Mouse (Mus musculus) right cerebral cortex, postnatal 4 days (tissue): ENCODE results near the gene Xpr1.

Experiments
- DNase-seq: peaks from one replicate; pipeline ENCODE4 v3.0.0-alpha.2; 2022

Gene Xpr1

DNA sequence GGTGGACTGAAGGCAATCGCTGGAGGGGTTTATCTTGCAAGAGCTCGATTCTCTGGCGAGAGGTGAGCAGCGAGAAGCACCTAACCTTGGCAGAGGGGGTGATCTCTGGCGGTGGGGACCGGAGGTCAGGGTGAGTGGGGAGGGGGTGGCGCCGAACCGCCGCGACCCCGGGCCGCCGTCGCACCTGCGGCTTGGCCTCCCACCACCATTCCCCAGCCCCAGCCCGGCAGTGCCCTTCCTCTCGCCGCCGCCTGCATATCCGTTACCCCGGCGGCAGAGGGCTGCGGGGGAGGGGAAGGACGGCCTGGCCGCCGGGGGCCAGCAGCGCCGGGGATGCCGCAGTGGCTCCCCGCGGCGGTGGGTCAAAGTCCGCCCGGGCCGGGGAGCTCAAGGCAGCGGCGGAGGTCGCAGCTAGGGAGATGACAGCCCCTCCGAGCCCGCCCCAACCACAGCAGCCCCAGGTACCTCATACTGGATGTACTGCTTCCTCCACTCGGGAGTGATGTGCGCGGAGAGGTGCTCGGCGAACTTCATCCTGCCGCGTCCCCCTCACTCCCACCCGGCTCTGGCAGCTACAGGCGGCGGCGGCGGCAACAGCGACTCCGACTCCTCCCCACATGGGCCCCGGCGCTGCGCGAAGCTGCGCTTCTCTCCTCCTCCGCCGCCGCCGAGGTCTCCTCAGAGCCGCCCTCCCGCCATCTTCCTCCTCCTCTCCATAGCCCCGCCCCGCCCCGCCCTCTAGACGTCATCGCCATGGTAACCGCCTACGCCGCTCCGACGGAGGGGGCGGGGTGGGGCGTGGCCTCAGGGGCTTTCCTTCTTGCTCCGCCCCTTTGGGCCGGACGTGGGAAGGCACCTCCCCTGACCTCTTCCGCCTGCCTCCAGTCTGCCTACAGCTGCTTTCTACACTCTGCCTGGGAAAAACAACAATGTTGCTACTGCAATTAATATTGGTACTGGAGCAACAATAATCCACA is at the start of gene Xpr1:
Xpr1 (minus strand) TSS at position 715 of the 977 bp plus-strand sequence.
- DNase-seq = peak; percentile 97

DNA sequence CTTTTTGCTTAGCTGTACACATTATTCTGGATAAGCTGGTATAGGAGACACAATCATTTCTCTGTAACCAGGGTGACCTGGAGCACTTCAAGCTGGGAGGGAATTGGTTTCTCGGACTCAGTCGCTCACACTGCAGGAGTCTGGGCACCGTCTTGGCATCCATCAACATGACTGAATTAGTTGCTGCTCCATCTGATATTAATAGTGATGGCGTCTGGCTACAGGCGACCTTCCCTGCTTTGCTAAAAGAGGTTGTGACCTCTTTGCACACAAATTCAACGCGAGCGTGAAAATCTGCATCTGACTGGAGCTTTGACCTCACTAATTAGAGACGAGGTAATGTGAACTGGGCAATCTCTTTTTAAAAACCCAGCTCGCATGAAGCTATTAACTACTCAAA is 46.2 kb upstream of the Xpr1 start:
- no peak for DNase-seq

DNA sequence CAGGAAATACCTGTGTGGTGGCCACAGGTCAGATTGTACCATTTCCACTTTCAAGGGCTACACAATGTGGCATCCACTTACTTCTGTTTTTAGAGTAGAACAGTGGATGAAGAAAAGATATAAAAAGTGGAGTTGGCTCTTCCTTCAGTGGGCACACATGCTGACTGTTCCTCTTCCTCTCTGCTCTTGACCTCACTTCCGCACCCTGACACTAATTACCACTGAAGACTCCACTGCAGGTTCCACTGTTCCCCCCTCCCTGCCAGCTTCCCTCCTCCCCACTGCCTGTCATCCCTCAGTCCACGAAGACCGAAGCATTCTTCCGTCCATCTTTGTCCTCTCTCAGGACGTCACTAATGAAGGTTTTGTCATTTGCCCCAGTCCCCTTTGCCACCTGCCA is 45.4 kb upstream of the Xpr1 start:
- no peak for DNase-seq

DNA sequence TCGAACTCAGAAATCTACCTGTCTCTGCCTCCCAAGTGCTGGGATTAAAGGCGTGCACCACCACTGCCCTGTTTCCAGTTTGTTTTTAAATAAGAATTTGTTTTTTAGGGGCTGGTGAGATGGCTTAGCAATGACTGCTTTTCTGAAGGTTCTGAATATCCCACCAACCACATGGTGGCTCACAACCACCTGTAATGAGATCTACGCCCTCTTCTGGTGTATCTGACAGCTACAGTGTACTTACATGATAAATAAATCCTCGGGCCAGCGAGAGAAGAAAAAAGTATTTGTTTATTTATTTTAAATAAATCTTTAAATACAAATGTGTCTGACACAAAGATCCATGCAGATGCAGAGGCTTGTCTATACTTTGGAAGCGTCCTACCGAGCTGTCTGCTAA is 40.3 kb upstream of the Xpr1 start:
- DNase-seq = no peak

DNA sequence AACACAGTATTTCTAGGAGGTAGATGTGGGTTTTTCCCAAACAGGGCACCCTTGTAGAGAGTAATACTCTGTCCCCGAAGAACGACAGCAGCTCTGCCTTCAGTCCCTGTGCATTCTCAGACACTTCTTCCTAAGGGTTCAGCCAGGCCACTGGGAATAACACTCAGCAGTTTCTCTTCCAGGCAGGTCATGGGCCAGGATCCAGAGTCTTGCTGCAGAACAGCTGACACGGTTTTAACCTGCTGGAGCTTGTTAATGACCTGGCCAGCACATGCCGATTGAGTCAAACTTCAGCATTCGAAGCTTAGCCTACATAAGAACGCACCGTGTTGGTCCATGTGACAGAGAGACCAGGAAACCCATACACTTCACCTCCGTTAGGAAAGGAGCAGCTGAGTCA is 36.0 kb upstream of the Xpr1 start:
- no peak for DNase-seq

- DNase-seq = peak; percentile 13
These were observed 31.7 kb upstream of the Xpr1 start for GRCm38 (mm10) chr1:155448932-155449331.

DNA sequence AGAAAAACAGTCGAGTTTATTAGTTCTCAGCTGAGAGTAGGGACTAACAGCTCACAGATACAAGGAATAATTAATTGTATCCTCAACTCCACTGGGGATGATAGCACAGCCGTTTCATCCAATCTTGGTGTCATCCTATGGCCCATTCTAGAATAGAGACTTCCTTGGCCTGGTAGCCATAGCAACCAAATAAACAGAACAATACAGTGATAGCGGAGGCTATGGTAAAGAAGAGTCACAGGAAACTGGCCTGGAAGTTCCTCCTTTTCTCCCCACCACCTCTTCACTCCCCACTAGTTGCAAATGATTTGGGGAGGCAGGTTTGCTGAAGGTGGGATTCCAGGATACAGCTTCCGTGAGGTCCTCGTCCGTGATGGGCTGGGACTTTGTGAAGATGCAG is 30.1 kb upstream of the Xpr1 start:
- no peak for DNase-seq

- no peak for DNase-seq
These were observed 25.9 kb upstream of the Xpr1 start for GRCm38 (mm10) chr1:155443115-155443514.

- DNase-seq = no peak
These were observed 25.3 kb upstream of the Xpr1 start for GRCm38 (mm10) chr1:155442521-155443001.

- no peak for DNase-seq
These were observed 22.3 kb upstream of the Xpr1 start for GRCm38 (mm10) chr1:155439551-155439950.

DNA sequence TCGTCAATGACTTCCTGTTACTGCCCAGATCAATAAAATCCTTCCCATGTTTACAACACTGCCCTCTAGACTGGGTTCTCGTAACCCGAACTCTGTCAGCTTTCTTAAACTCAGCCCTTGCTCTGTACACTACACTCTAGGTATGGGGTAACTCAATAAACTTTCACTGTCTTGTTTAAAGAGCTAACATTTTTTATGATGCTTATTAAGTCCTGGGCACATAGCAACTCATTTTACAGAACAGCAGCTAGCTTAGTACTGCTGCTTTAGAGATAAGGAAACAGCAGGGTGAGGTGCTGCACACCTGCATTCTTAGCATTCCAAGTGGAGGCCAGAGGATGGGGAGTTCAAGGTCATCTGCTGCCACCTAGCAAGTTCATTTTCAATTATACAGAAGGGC is 21.3 kb upstream of the Xpr1 start:
- no peak for DNase-seq

DNA sequence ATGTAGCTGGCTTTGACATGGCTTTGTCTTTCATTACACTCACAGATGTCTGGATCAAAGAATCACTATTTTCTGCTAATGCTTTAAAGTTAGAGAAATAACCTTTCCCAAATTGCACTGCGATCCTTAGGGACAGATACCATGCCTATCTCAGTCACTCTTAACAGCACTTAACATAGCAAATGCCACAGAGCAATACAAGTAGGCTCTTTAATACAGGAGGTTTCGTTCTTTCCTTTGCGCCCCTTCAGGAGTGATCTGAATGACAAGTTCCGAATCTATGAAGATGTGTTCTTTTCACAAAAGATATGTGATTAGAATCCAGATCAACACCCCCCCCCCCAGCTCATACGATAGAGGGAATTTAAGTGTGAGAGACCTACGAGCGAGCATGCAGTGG is 12.1 kb upstream of the Xpr1 start:
- DNase-seq = no peak

- no peak for DNase-seq
These were observed 10.1 kb upstream of the Xpr1 start for GRCm38 (mm10) chr1:155427126-155427865.

DNA sequence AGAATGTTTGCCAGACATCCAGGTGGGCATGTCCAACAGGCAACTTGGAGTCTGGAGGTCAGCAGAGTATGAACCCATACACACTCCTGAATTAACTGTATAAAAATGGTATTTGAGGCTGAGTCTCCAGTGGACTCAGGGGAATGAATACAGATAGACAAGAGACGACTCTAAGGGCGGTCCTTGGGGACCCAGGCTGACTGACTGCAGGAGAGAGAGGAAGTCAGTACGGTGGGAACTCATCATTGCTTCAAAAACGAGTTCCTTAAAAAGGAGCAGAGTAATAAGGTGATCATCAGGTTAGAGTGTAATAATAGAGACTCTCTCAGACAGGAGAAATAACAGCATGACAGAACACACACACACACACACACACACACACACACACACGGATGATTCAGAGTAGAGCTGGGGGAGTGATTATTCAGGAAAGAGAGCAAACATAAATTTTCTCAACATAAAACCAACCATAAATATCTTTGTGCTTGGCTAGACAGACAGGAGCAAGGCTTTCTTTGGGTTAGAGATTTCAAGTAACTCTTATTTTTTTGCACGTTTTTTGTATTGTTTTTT is 8.6 kb upstream of the Xpr1 start:
- no peak for DNase-seq

DNA sequence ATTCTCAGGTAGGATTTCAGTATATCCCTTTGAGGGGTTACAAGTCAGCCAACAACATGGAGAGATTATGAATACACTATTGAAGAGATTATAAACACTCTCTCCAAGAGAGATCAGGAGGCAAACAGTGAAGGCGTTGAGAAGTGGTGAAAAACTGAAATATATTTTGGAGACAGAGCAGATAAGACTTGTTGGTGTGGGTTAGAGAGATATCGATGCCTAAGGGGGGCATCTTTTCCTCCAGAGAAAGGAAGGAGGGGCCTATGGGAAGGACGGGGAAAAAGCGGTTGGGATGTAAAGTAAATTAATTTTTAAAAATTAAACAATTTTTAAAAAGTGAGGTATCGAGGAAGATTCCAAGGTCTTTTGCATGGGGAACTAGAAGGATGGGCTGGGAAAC is 8.1 kb upstream of the Xpr1 start:
- no peak for DNase-seq

DNA sequence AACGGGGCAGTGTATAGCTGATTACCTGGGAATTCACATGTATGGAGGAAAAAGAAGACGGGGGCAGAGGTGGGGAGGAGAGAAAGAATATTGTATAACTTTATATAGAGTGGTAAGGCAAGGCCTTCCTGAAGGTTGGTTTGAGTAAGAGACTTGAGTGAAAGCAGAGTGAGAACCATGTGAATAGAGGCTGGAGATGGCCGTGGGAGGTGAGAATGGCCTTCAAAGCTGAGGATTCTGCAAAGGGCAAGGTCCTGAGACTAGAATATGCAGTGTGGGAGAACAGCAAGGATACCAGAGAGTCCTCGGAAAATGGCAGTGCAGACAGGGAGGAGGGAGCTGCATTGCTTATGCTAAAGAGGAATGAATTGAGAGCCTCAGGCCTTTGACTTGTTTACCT is 6.6 kb upstream of the Xpr1 start:
- DNase-seq = no peak

DNA sequence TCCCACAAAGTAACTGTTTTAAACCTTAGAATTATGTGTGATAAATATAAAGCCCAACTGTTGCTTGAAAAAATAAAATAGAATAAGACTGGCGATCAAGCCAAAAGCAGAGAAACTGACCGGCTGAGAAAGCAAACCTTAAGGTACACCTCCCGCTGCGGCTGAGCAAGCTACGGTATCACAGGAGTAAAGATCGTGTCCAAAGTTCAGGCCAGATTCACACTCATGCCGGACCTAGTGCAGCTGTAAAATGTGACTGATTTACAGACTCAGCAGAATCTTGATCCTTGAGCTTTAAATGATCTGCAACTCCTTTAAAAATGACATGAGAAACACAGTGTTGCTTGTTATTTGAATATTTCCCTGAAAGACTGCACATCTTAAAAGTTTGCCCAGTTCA is 4.8 kb upstream of the Xpr1 start:
- DNase-seq = no peak

- DNase-seq = no peak
These were observed 991 bp downstream of the Xpr1 start for GRCm38 (mm10) chr1:155416147-155416700.

- DNase-seq = no peak
These were observed 1.8 kb downstream of the Xpr1 start for GRCm38 (mm10) chr1:155415421-155415820.

- no peak for DNase-seq
These were observed 4.5 kb downstream of the Xpr1 start for GRCm38 (mm10) chr1:155412705-155413104.

DNA sequence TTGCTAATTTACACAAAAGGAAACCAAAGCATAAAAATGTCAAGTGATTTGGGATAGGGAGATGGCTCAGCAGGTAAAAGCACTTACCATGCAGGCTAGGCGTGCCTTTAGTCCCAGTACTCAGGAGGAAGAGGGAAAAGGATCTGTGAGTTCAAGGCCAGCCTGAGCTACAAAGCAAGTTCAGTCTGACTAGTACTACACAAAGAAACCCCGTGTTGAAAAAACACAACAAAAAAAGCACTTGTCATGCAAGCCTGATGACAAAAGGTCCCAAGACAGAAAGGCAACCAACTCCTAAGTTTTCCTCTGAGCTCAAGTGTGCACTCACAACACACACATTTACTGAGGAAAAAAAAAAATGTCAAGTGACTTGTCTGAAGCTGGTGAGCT is 8.6 kb downstream of the Xpr1 start:
- DNase-seq = no peak

GRCm38 (mm10) chr1:155407697-155408576 is 9.3 kb downstream of the Xpr1 start:
- DNase-seq = no peak
